Mouse (Mus musculus) large intestine, adult 2 months (tissue): ENCODE results near the gene Vat1. TPM values are rescaled to one million over a fixed set of nuclear protein-coding genes. Genes with fewer than 3 reads are reported as not detected.

Experiments
- DNase-seq: peaks from one replicate; pipeline ENCODE4 v3.0.0-alpha.2; 2012; ENCODE audit warnings: low read depth, low spot score
- WGBS: fragments of 180-500 bp; shearing (Covaris S2); methylation state at CpG from one replicate; pipeline ENCODE4 v1.1.7; 2018; 5-methylcytosine and 5-hydroxymethylcytosine counted together
- polyA plus RNA-seq: library from polyadenylated mRNA; depleted of rRNA; stranded (reverse); fragments of >200 nt; gene quantifications from 2 replicates; pipeline ENCODE4 v1.2.3, GENCODE M21; 2012; rRNA removed

Gene Vat1
- polyA plus RNA-seq, 1 experiment: 90.6 TPM

DNA sequence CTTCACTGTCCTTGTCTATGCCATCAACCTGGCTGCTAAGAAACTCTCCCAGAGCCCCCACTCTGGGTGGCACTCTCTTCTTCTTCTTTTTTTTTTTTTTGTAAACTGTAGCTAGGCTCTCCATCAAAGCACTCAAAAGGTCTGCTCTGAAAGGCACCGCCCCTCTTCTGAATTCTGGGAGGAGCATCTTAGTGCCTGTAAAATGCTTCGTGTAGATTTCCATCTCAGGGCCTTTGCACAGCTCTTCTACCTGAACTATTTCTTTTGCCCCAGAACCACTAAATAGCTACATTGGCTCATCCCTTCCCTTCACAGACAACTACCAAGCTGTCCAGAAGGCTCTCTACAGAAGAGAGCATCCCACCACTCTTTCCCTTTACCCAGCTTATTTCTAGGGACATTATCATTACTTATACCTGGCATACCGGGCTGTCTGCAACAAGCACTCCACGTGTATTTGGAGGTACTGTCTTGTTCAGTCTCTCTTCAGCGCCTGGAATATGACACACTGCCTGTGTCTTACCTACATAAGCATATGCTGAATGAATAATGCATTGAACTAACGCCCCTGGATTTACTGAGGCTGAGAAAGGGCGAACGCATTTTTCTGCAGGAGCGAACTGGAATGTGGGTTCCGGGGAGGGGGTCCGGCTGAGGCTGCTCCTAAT, 49.5 kb downstream of the Vat1 start:
- WGBS: under 1% methylated on average over 11 of the region's 11 CpGs

DNA sequence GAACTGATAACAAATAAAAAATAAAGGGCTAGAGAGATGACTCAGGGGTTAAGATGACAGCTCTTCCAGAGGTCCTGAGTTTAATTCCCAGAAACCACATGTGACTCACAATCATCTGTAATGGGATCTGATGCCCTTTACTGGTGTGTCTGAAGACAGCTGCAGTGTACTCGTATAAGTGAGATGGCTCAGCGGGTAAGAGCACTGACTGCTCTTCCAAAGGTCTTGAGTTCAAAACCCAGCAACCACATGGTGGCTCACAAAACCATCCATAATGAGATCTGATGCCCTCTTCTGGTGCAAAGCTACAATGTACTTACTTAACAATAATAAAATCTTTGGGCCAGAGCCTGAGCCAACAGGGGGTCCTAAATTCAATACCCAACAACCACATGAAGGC, 50.7 kb downstream of the Vat1 start:
- 89% methylated on average over 2 of the region's 2 CpGs for WGBS
- no peak for DNase-seq

More for the DNA sequence above, 49.5 kb downstream of the Vat1 start:
- no peak for DNase-seq

Other genes starting within 250 kb of the Vat1 start
- 22.1 and 30.6 TPM in 2 replicates for gene Ezh1, start 239.8 kb downstream of the Vat1 start, polyA plus RNA-seq
- gene Ramp2, start 220.2 kb downstream of the Vat1 start, polyA plus RNA-seq: 38.9 and 40.8 TPM in 2 replicates
- 80.6 and 82.2 TPM in 2 replicates for gene Vps25, start 212.5 kb downstream of the Vat1 start, polyA plus RNA-seq
- 4.5 and 5.1 TPM in 2 replicates for gene Wnk4, start 205.7 kb downstream of the Vat1 start, polyA plus RNA-seq
- 0.21 and 0.37 TPM in 2 replicates for gene Cntd1, start 187.2 kb downstream of the Vat1 start, polyA plus RNA-seq
- 336 and 344 TPM in 2 replicates for gene Coa3, start 187.1 kb downstream of the Vat1 start, polyA plus RNA-seq
- gene Becn1, start 163.9 kb downstream of the Vat1 start, polyA plus RNA-seq: 59.8 and 107 TPM in 2 replicates
- gene Psme3, start 150.0 kb downstream of the Vat1 start, polyA plus RNA-seq: 52.4 and 56.6 TPM in 2 replicates
- gene Aoc2, start 141.2 kb downstream of the Vat1 start, polyA plus RNA-seq: 4.3 and 6.9 TPM in 2 replicates
- 10.9 and 16.1 TPM in 2 replicates for gene Aoc3, start 135.6 kb downstream of the Vat1 start, polyA plus RNA-seq
- 5.1 and 20.6 TPM in 2 replicates for gene G6pc, start 98.7 kb downstream of the Vat1 start, polyA plus RNA-seq
- 17.0 and 17.9 TPM in 2 replicates for gene Aarsd1, start 48.6 kb downstream of the Vat1 start, polyA plus RNA-seq
- gene Gm27029, start 41.4 kb downstream of the Vat1 start, polyA plus RNA-seq: 0.32 and 0.41 TPM in 2 replicates
- gene Rundc1, start 41.1 kb downstream of the Vat1 start, polyA plus RNA-seq: 19.7 and 23.6 TPM in 2 replicates
- 1.8 and 3.2 TPM in 2 replicates for gene Ptges3l, start 40.9 kb downstream of the Vat1 start, polyA plus RNA-seq
- 386 and 502 TPM in 2 replicates for gene Rpl27, start 23.9 kb downstream of the Vat1 start, polyA plus RNA-seq
- 96.2 and 146 TPM in 2 replicates for gene Ifi35, start 17.8 kb downstream of the Vat1 start, polyA plus RNA-seq
- gene Rnd2, start 1.2 kb downstream of the Vat1 start, polyA plus RNA-seq: 13.4 and 20.2 TPM in 2 replicates
- 1.3 and 2.1 TPM in 2 replicates for gene Brca1, start 85.7 kb upstream of the Vat1 start, polyA plus RNA-seq
- gene Nbr1, start 85.9 kb upstream of the Vat1 start, polyA plus RNA-seq: 58.9 and 105 TPM in 2 replicates
- 112 and 164 TPM in 2 replicates for gene Tmem106a, start 116.0 kb upstream of the Vat1 start, polyA plus RNA-seq
- gene Gm11634, start 133.0 kb upstream of the Vat1 start, polyA plus RNA-seq: not detected in 2 replicates
- gene Rdm1, start 161.0 kb upstream of the Vat1 start, polyA plus RNA-seq: 26.1 and 26.7 TPM in 2 replicates
- gene Arl4d, start 199.3 kb upstream of the Vat1 start, polyA plus RNA-seq: 26.3 and 36.9 TPM in 2 replicates